17 mouse cellular contexts compared by ENCODE assay signal in the genomic region with DNA sequence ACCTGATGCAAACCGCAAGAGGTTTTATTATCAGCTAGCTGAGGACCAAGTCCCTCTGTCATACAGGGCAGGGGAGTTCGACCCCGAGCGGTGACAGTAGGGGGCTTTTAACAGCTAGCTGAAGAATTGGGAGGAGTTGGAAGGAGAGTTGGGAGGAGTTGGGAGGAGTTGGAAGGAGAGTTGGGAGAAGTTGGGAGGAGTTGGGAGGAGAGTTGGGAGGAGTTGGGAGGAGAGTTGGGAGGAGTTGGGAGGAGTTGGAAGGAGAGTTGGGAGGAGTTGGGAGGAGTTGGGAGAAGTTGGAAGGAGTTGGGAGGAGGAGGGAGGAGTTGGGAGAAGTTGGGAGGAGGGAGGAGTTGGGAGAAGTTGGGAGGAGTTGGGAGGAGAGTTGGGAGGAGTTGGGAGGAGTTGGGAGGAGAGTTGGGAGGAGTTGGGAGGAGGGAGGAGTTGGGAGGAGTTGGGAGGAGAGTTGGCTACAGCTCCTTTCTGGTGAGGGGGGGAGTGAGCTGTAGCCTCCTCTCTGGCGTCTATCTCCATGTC. TPM values are rescaled to one million over a fixed set of nuclear protein-coding genes. Genes with fewer than 3 reads are reported as not detected.
"Had no signal": no experiment of that assay in that cellular context is flagged by ENCODE, and none has a peak within 500 bp of the region (broad histone marks: within the 10 kb centered on the region; RNA-seq: fewer than 3 reads in every experiment).

No protein-coding gene starts in this region.

RNA-seq across cellular contexts. Expression of gene Prodh2, which starts 2.2 kb away (rescaled TPM):
- total RNA-seq: layer of hippocampus, adult 18-20 months; left cerebral cortex, adult 8-10 months; left cerebral cortex, postnatal 25 days; megakaryocyte, adult 5-6 weeks; neutrophil, adult 5-6 weeks had no signal
- polyA plus RNA-seq: hindbrain, embryonic 16.5 days; inflammation-experienced regulatory T-cells, adult 6 months; limb, embryonic 11.5 days; lung, postnatal 0 days; midbrain, embryonic 10.5 days; midbrain, embryonic 14.5 days; myocyte; neural tube, embryonic 12.5 days; stomach, embryonic 14.5 days; urinary bladder, adult 2 months had no signal

RNA-seq across cellular contexts. Expression of gene Nphs1, which starts 37.5 kb away (rescaled TPM):
- total RNA-seq: neutrophil, adult 5-6 weeks had no signal
- polyA plus RNA-seq: intestine, postnatal 0 days; limb, embryonic 15.5 days; stomach, embryonic 14.5 days; urinary bladder, adult 2 months had no signal

RNA-seq across cellular contexts. Expression of gene Kirrel2, which starts 38.1 kb away (rescaled TPM):
- total RNA-seq: neutrophil, adult 5-6 weeks had no signal
- polyA plus RNA-seq: inflammation-experienced regulatory T-cells, adult 6 months; limb, embryonic 11.5 days; lung, postnatal 0 days; myocyte; urinary bladder, adult 2 months had no signal

RNA-seq across cellular contexts. Expression of gene Aplp1, which starts 50.2 kb away (rescaled TPM):
- total RNA-seq: neutrophil, adult 5-6 weeks had no signal
